Mouse (Mus musculus) heart, adult 2 months (tissue): ENCODE results near the gene Nrbf2. TPM values are rescaled to one million over a fixed set of nuclear protein-coding genes. Genes with fewer than 3 reads are reported as not detected.

Experiments
- DNase-seq, 2 experiments: peaks; one replicate each; pipeline ENCODE4 v3.0.0; 2021
- H3K27ac ChIP-seq: fragments of 200-600 bp; 2 replicates; pipeline ENCODE4 v1.8.1; 2022
- H3K27me3 ChIP-seq: fragments of 200-500 bp; 2 replicates; pipeline ENCODE4 v1.6.1; 2012; ENCODE audit warnings: mild to moderate bottlenecking, low read length, inconsistent platforms, mixed read lengths; ENCODE audit not compliant: control insufficient read depth, insufficient read depth
- H3K36me3 ChIP-seq: fragments of 200-500 bp; 2 replicates; pipeline ENCODE4 v1.6.1; 2012; ENCODE audit warnings: low read length, inconsistent platforms; ENCODE audit not compliant: control insufficient read depth, insufficient read depth
- H3K4me1 ChIP-seq: fragments of 200-500 bp; 2 replicates; pipeline ENCODE4 v1.6.1; 2011; ENCODE audit warnings: low read length; ENCODE audit not compliant: control insufficient read depth, insufficient read depth
- H3K4me3 ChIP-seq: fragments of 200-600 bp; 2 replicates; pipeline ENCODE4 v1.8.1; 2022
- H3K79me2 ChIP-seq: fragments of 200-500 bp; replicated peaks from 2 replicates; pipeline ENCODE4 v1.6.1; 2012; ENCODE audit warnings: mild to moderate bottlenecking, inconsistent platforms, low read length, moderate library complexity, mixed read lengths; ENCODE audit not compliant: control insufficient read depth, insufficient read depth
- H3K9ac ChIP-seq: fragments of 200-500 bp; 2 replicates; pipeline ENCODE4 v1.6.1; 2012; ENCODE audit warnings: low read depth, mild to moderate bottlenecking, control low read depth, inconsistent platforms, low read length, mixed read lengths
- CTCF ChIP-seq: fragments of 200-600 bp; IDR thresholded peaks from 2 replicates; pipeline ENCODE4 v1.8.1; 2022; ENCODE audit warnings: antibody characterized with exemption, mild to moderate bottlenecking, moderate library complexity
- EP300 ChIP-seq: fragments of 200-500 bp; IDR thresholded peaks from 2 replicates; pipeline ENCODE4 v1.6.1; 2011; ENCODE audit warnings: low read depth, low read length, control low read depth; ENCODE audit not compliant: insufficient read depth
- POLR2A ChIP-seq: fragments of 200-500 bp; IDR thresholded peaks from 2 replicates; pipeline ENCODE4 v1.6.1; 2011; ENCODE audit warnings: mild to moderate bottlenecking, low read depth, low read length, control low read depth; ENCODE audit not compliant: insufficient read depth
- WGBS: fragments of 180-500 bp; shearing (Covaris S2); methylation state at CpG from one replicate; pipeline ENCODE4 v1.1.7; 2018; 5-methylcytosine and 5-hydroxymethylcytosine counted together
- intact Hi-C: fragments of 180-260 bp; cut with DNase I; formaldehyde crosslinking; loops from one replicate; pipeline ENCODE4 v1.15.1; 2025
- polyA plus RNA-seq: library from polyadenylated mRNA; depleted of rRNA; stranded (reverse); fragments of >200 nt; gene quantifications from 2 replicates; pipeline ENCODE4 v1.2.3, GENCODE M21; 2012; rRNA removed
- total RNA-seq, 2 experiments: library from RNA; stranded (reverse); gene quantifications; 2 replicates each; pipeline ENCODE4 v1.2.3; 2021

Nrbf2 gene
- total and polyA plus RNA-seq, 3 experiments, result 3.7 to 8.7 (median 5.4) TPM

GRCm38 (mm10) chr10:67223942-67224341, 61.2 kb downstream of the Nrbf2 start:
- Histone ChIP-seq H3K27ac (no peak overlapping the region), H3K9ac (no peak overlapping the region), H3K27me3 (no peaks in the 10 kb centered on the region), H3K79me2 (peaks cover 3% of the 10 kb centered on the region), H3K4me1 (peaks cover 14% of the 10 kb centered on the region), H3K4me3 (no peak overlapping the region), H3K36me3 (peaks cover 46% of the 10 kb centered on the region)
- intact Hi-C loops, result no loop called here
- 57% methylated on average over 3 of the region's 4 CpGs for WGBS
- DNase-seq, result no peak
- no peak for TF ChIP-seq EP300

- no peak overlapping the region for H3K9ac ChIP-seq
- 25% methylated on average over 5 of the region's 5 CpGs for WGBS
- no peak for TF ChIP-seq POLR2A
- no peak for TF ChIP-seq EP300
- no peak for TF ChIP-seq CTCF
- no peaks in the 10 kb centered on the region for H3K27me3 ChIP-seq
- DNase-seq, result no peak
- no peak overlapping the region for H3K27ac ChIP-seq
- H3K79me2 ChIP-seq, result peaks cover 4% of the 10 kb centered on the region
- H3K4me1 ChIP-seq, result peaks cover 10% of the 10 kb centered on the region
- intact Hi-C loops, result no loop called here
- no peak overlapping the region for H3K4me3 ChIP-seq
- H3K36me3 ChIP-seq, result peaks cover 38% of the 10 kb centered on the region
Observed at GRCm38 (mm10) chr10:67221284-67221683, 63.8 kb downstream of the Nrbf2 start.

- WGBS, result 46% methylated on average over 4 of the region's 4 CpGs
- no peak for DNase-seq
- peaks cover 7% of the 10 kb centered on the region for H3K4me1 ChIP-seq
- no peak overlapping the region for H3K9ac ChIP-seq
- peaks cover 5% of the 10 kb centered on the region for H3K79me2 ChIP-seq
- no peak overlapping the region for H3K27ac ChIP-seq
- peaks cover 33% of the 10 kb centered on the region for H3K36me3 ChIP-seq
- TF ChIP-seq EP300 (no peak), POLR2A (no peak), CTCF (no peak)
- intact Hi-C loops, result no loop called here
- no peak overlapping the region for H3K4me3 ChIP-seq
- H3K27me3 ChIP-seq, result no peaks in the 10 kb centered on the region
Observed at GRCm38 (mm10) chr10:67220251-67220650, 64.9 kb downstream of the Nrbf2 start.

- Histone ChIP-seq H3K79me2 (peaks cover 7% of the 10 kb centered on the region), H3K9ac (no peak overlapping the region), H3K36me3 (peaks cover 35% of the 10 kb centered on the region), H3K27me3 (no peaks in the 10 kb centered on the region), H3K27ac (no peak overlapping the region), H3K4me3 (no peak overlapping the region), H3K4me1 (peaks cover 11% of the 10 kb centered on the region)
- DNase-seq, result no peak
- no peak for TF ChIP-seq CTCF
- TF ChIP-seq POLR2A, result no peak
- TF ChIP-seq EP300, result no peak
- intact Hi-C loops, result loop anchor here (5.0 kb wide), 1 partner anchor 367 kb away; no protein-coding TSS in a partner anchor
- WGBS, result 84% methylated on average over 18 of the region's 18 CpGs
Observed at GRCm38 (mm10) chr10:67218873-67219565, 66.1 kb downstream of the Nrbf2 start.

- peaks cover 14% of the 10 kb centered on the region for H3K4me1 ChIP-seq
- peaks cover 35% of the 10 kb centered on the region for H3K36me3 ChIP-seq
- H3K9ac ChIP-seq, result no peak overlapping the region
- H3K79me2 ChIP-seq, result peaks cover 7% of the 10 kb centered on the region; the same call in 1 of the 2 replicates
- intact Hi-C loops, result loop anchor here (2.0 to 5.0 kb wide), 2 partner anchors 308 to 365 kb away; no protein-coding TSS in a partner anchor
- 67% methylated on average over 3 of the region's 3 CpGs for WGBS
- DNase-seq, result no peak
- TF ChIP-seq CTCF (peak; percentile 73), EP300 (no peak)
- H3K27ac ChIP-seq, result no peak overlapping the region
- no peak overlapping the region for H3K4me3 ChIP-seq
- H3K27me3 ChIP-seq, result no peaks in the 10 kb centered on the region
Observed at GRCm38 (mm10) chr10:67216872-67217271, 68.2 kb downstream of the Nrbf2 start.

Other genes starting within 250 kb of the Nrbf2 start
- gene Jmjd1c, start 189.2 kb downstream of the Nrbf2 start, total RNA-seq, result 10 to 100 TPM; 34.5 to 36.8 TPM
- gene Jmjd1c, start 189.2 kb downstream of the Nrbf2 start, polyA plus RNA-seq, result 8.5 and 14.7 TPM in 2 replicates
- gene Reep3, start 188.4 kb downstream of the Nrbf2 start, total RNA-seq, result 10 to 100 TPM; 19.7 to 20.2 TPM
- 14.9 and 27.7 TPM in 2 replicates for gene Reep3, start 188.4 kb downstream of the Nrbf2 start, polyA plus RNA-seq